Mouse (Mus musculus) heart, adult 11 months (tissue): Measurements from ENCODE around the gene Top3b.
"Not testable (repeated sequence)": the region's sequence is repeated elsewhere in the genome, so short reads cannot be mapped to it uniquely, and the experiment has no call there.

ENCODE experiments used
- DNase-seq: peaks from one replicate; pipeline ENCODE4 v3.0.0; 2022

Top3b gene

GRCm38 (mm10) chr16:16897056-16897584 lies 26.6 kb downstream of the Top3b start:
- peak; percentile 87 for DNase-seq

- peak; percentile 87 for DNase-seq
Observed at GRCm38 (mm10) chr16:16902329-16902728, 31.8 kb downstream of the Top3b start.

- DNase-seq, result peak; percentile 90
Observed at GRCm38 (mm10) chr16:16903188-16903587, 32.7 kb downstream of the Top3b start.

GRCm38 (mm10) chr16:16907799-16908198 lies 37.3 kb downstream of the Top3b start:
- DNase-seq, result peak; percentile 100

GRCm38 (mm10) chr16:16911641-16912597 lies 41.4 kb downstream of the Top3b start:
- DNase-seq, result peak; percentile 98

GRCm38 (mm10) chr16:16913440-16913839 lies 42.9 kb downstream of the Top3b start:
- DNase-seq, result no peak

GRCm38 (mm10) chr16:16918441-16919117 lies 48.0 kb downstream of the Top3b start:
- DNase-seq, result peak; percentile 82

GRCm38 (mm10) chr16:16921021-16921435 lies 50.5 kb downstream of the Top3b start:
- DNase-seq, result peak; percentile 91

- no peak for DNase-seq
Observed at GRCm38 (mm10) chr16:16924481-16924880, 53.9 kb downstream of the Top3b start.

GRCm38 (mm10) chr16:16926536-16926935 lies 56.0 kb downstream of the Top3b start:
- peak; percentile 74 for DNase-seq

- DNase-seq, result not testable (repeated sequence)
Observed at GRCm38 (mm10) chr16:16928908-16929307, 58.4 kb downstream of the Top3b start.

- DNase-seq, result peak; percentile 72
Observed at GRCm38 (mm10) chr16:16930326-16930725, 59.8 kb downstream of the Top3b start.

- DNase-seq, result peak; percentile 79
Observed at GRCm38 (mm10) chr16:16930810-16931296, 60.3 kb downstream of the Top3b start.

GRCm38 (mm10) chr16:16939543-16939942 lies 69.0 kb downstream of the Top3b start:
- DNase-seq, result peak; percentile 48

GRCm38 (mm10) chr16:16941078-16941477 lies 70.5 kb downstream of the Top3b start:
- DNase-seq, result peak; percentile 16
